Mouse (Mus musculus) embryonic fibroblast, embryonic 13.5 days (primary cell): ENCODE measurements around the gene Mrpl53.

ENCODE experiments used
- CTCF ChIP-seq: IDR thresholded peaks from 2 replicates; pipeline ENCODE4 v1.5.1; 2011; ENCODE audit warnings: mild to moderate bottlenecking, control low read depth, low read length, moderate library complexity, borderline replicate concordance; ENCODE audit not compliant: insufficient read depth
- POLR2A ChIP-seq: IDR thresholded peaks from 2 replicates; pipeline ENCODE4 v1.6.1; 2011; ENCODE audit warnings: low read depth, mild to moderate bottlenecking, control low read depth, low read length, moderate library complexity

GRCm38 (mm10) chr6:83086121-83087035 lies 22.5 kb upstream of the Mrpl53 start, which contains the start of gene Lbx2:
- TF ChIP-seq POLR2A (no peak), CTCF (no peak)
